Mouse (Mus musculus) testis, adult 2 months (tissue): ENCODE results near the gene Prrc2a. TPM values are rescaled to one million over a fixed set of nuclear protein-coding genes. Genes with fewer than 3 reads are reported as not detected.

Experiments
- H3K27ac ChIP-seq: fragments of 200-500 bp; 2 replicates; pipeline ENCODE4 v1.5.1; 2012; ENCODE audit warnings: low read depth, low read length; ENCODE audit not compliant: control insufficient read depth, insufficient read depth
- H3K27me3 ChIP-seq: fragments of 200-500 bp; 2 replicates; pipeline ENCODE4 v1.6.1; 2012; ENCODE audit warnings: mild to moderate bottlenecking, low read length, moderate library complexity; ENCODE audit not compliant: control insufficient read depth, insufficient read depth
- H3K36me3 ChIP-seq: fragments of 200-500 bp; 2 replicates; pipeline ENCODE4 v1.6.1; 2012; ENCODE audit warnings: mild to moderate bottlenecking, low read length; ENCODE audit not compliant: control insufficient read depth, insufficient read depth
- H3K4me1 ChIP-seq: fragments of 200-500 bp; 2 replicates; pipeline ENCODE4 v1.6.1; 2012; ENCODE audit warnings: low read length; ENCODE audit not compliant: control insufficient read depth, insufficient read depth
- H3K4me3 ChIP-seq: fragments of 200-500 bp; 2 replicates; pipeline ENCODE4 v1.5.1; 2012; ENCODE audit warnings: low read depth, mild to moderate bottlenecking, low read length, moderate library complexity, mixed read lengths; ENCODE audit not compliant: control insufficient read depth
- CTCF ChIP-seq: fragments of 200-500 bp; IDR thresholded peaks from 2 replicates; pipeline ENCODE4 v1.5.1; 2012; ENCODE audit warnings: low read depth, mild to moderate bottlenecking, inconsistent platforms, low read length, moderate library complexity; ENCODE audit not compliant: control insufficient read depth, insufficient read depth, insufficient replicate concordance
- POLR2A ChIP-seq: fragments of 200-500 bp; IDR thresholded peaks from 2 replicates; pipeline ENCODE4 v1.6.1; 2012; ENCODE audit warnings: low read depth, mild to moderate bottlenecking, inconsistent platforms, low read length, moderate library complexity; ENCODE audit not compliant: control insufficient read depth
- polyA plus RNA-seq: library from polyadenylated mRNA; depleted of rRNA; stranded (reverse); fragments of >200 nt; gene quantifications from 2 replicates; pipeline ENCODE4 v1.2.3, GENCODE M21; 2012

Gene Prrc2a
- polyA plus RNA-seq, 1 experiment, result 515 TPM

DNA sequence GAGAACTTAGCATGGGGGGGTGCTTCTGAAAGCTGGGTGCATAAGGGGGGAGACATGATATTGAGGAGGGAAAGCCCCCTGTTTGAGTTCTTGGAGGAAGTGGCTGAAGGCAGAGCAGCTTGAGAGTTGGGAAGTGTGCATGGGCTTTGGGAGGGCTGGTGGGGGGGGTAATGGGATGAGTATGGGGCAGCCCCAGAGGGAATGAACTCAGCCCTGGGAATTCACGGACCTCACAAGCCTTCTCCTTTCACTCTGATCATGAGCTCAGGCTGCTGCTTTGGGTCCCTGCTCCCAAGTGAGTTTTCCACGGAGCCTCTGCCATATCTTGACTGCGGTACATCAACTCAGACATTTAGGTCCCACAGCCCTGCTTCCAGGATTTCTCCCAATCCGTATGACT, 37.7 kb upstream of the Prrc2a start:
- no peaks in the 10 kb centered on the region for H3K27me3 ChIP-seq
- no peak overlapping the region for H3K4me3 ChIP-seq
- H3K27ac ChIP-seq, result no peak overlapping the region
- no peaks in the 10 kb centered on the region for H3K36me3 ChIP-seq
- TF ChIP-seq CTCF (no peak), POLR2A (no peak)
- H3K4me1 ChIP-seq, result 0 out of 2 replicates have a peak, but pooled peaks cover 2% of the 10 kb centered on the region

- H3K27me3 ChIP-seq, result no peaks in the 10 kb centered on the region
- H3K36me3 ChIP-seq, result no peaks in the 10 kb centered on the region
- no peak within 1 kb of the TSS; the same call in 1 of the 2 replicates for H3K27ac ChIP-seq
- no peak within 1 kb of the TSS for H3K4me3 ChIP-seq
- TF ChIP-seq CTCF, result no peak
- peak; percentile 43; the same call in 1 of the 2 replicates for TF ChIP-seq POLR2A
- 0 out of 2 replicates have a peak, but pooled peaks cover 2% of the 10 kb centered on the region for H3K4me1 ChIP-seq
These were observed 37.1 kb upstream of the Prrc2a start, which contains the start of gene Tnf for GRCm38 (mm10) chr17:35201787-35202186. Gene Tnf, minus strand, starts transcription at chr17:35202007.

GRCm38 (mm10) chr17:35201128-35201527, 36.4 kb upstream of the Prrc2a start:
- no peaks in the 10 kb centered on the region for H3K27me3 ChIP-seq

GRCm38 (mm10) chr17:35200398-35200797, 35.7 kb upstream of the Prrc2a start:
- H3K4me1 ChIP-seq, result peaks cover 10% of the 10 kb centered on the region
- H3K36me3 ChIP-seq, result no peaks in the 10 kb centered on the region
- no peaks in the 10 kb centered on the region for H3K27me3 ChIP-seq
- H3K4me3 ChIP-seq, result no peak overlapping the region
- H3K27ac ChIP-seq, result no peak overlapping the region
- TF ChIP-seq POLR2A (no peak), CTCF (no peak)

More at GRCm38 (mm10) chr17:35201128-35201527, 36.4 kb upstream of the Prrc2a start:
- no peaks in the 10 kb centered on the region for H3K36me3 ChIP-seq
- no peak overlapping the region for H3K4me3 ChIP-seq
- peaks cover 5% of the 10 kb centered on the region; the same call in 1 of the 2 replicates for H3K4me1 ChIP-seq
- no peak overlapping the region for H3K27ac ChIP-seq
- TF ChIP-seq POLR2A, result no peak
- TF ChIP-seq CTCF, result no peak

GRCm38 (mm10) chr17:35198946-35199345, 34.2 kb upstream of the Prrc2a start:
- TF ChIP-seq CTCF (no peak), POLR2A (no peak)
- Histone ChIP-seq H3K4me1 (peaks cover 13% of the 10 kb centered on the region), H3K27ac (no peak overlapping the region), H3K36me3 (no peaks in the 10 kb centered on the region), H3K27me3 (no peaks in the 10 kb centered on the region), H3K4me3 (no peak overlapping the region)

DNA sequence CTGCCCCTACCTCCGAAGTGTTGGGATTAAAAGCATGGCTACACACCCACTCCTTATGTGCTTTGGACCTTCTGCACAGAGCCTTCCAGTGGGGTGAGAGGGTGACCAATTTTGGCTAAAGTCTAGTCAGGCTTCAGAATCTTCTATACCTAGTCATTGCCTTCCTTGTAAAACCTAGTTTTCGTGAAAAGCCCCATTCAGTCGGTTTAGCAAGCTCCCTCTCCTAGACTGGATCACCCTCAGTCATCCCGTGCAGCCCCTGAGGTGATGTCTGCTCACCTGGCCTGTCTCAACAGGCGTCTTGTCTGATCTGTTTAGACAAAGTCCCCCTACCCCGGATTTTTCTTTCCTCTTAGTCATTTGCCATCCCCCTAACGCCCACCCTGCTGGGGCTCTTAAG, 33.3 kb upstream of the Prrc2a start:
- H3K27me3 ChIP-seq, result no peaks in the 10 kb centered on the region
- TF ChIP-seq POLR2A (no peak), CTCF (no peak)
- H3K36me3 ChIP-seq, result no peaks in the 10 kb centered on the region

GRCm38 (mm10) chr17:35197126-35197525, 32.4 kb upstream of the Prrc2a start:
- no peak overlapping the region for H3K4me3 ChIP-seq
- H3K4me1 ChIP-seq, result peaks cover 13% of the 10 kb centered on the region
- TF ChIP-seq CTCF (no peak), POLR2A (no peak)
- H3K36me3 ChIP-seq, result no peaks in the 10 kb centered on the region
- H3K27ac ChIP-seq, result no peak overlapping the region
- H3K27me3 ChIP-seq, result no peaks in the 10 kb centered on the region

More for the DNA sequence above, 33.3 kb upstream of the Prrc2a start:
- no peak overlapping the region for H3K27ac ChIP-seq
- H3K4me1 ChIP-seq, result peaks cover 13% of the 10 kb centered on the region
- H3K4me3 ChIP-seq, result no peak overlapping the region

GRCm38 (mm10) chr17:35196321-35196641, 31.6 kb upstream of the Prrc2a start:
- Histone ChIP-seq H3K27me3 (no peaks in the 10 kb centered on the region), H3K27ac (no peak overlapping the region), H3K4me1 (peaks cover 13% of the 10 kb centered on the region), H3K36me3 (no peaks in the 10 kb centered on the region), H3K4me3 (peak overlapping the region; percentile 64)
- TF ChIP-seq POLR2A (no peak), CTCF (no peak)
